In the genomic region with DNA sequence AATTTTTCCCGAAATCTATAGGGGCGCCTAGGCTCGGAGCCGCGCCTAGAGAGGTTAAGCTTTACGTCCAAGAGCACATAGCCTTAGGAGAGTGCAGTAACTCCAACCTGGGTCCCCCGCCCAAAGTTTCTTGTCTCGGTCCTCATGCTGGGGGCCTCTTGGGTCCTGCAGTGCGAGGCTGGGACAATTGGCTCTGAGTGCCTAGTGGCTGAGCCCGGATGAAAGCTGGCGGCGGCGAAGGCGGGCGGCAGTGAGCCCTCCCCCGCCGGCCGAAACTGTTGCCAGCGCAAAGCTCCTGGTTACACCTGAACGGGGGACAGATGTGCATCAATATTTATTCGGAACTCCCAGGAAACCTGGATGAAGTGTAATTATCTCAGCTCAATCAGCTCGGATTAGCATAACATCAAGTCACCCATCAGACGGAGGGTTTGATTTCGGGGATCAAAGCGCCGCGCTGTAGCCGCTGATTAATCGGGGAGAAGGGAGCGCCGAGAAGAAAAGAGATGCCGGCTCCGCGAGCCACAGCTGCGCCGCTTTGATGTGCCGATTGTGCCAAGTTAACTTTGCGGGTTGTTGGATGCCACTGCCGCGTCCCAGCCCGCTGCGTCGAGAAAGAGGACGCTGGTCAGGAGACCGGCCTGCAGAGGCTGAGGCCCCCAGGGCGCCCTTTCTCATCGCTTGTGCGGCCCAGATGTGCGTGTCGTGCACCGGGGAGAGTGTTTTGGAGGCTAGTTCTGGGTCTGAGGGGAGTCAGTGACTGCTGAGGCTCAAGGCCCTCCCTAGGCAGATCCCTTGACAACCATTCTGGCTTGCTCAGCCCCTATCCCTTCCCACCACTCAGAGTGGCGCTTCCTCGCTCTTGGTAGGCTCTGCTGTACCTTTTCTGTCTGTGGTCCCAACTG, we compare ENCODE assay signal across 8 mouse cellular contexts.
DNase-seq lines count a peak whose midpoint lies in the region; ATAC-seq and TF ChIP-seq lines count a peak whose summit lies in the region.

No protein-coding gene starts in this region.

- peak overlapping the region; percentile 33 for H3K4me3 ChIP-seq in kidney, embryonic 14.5 days (ENCODE audit: low read length)
- peak overlapping the region; percentile 31 for H3K4me3 ChIP-seq in forebrain, postnatal 0 days (ENCODE audit: low read depth, low read length)
- H3K4me3 ChIP-seq in midbrain, embryonic 11.5 days (ENCODE audit: low read depth, low read length) = peak overlapping the region; percentile 22

- H3K9me3 ChIP-seq in kidney, embryonic 14.5 days (ENCODE audit: control insufficient read depth, low read length) = no peaks in the 10 kb centered on the region
- no peaks in the 10 kb centered on the region for H3K9me3 ChIP-seq in forebrain, postnatal 0 days (ENCODE audit: low read length)
- H3K9me3 ChIP-seq in midbrain, embryonic 11.5 days (ENCODE audit: control insufficient read depth, low read length) = no peaks in the 10 kb centered on the region

- DNase-seq in kidney, adult 9 months = no peak
- peak; percentile 49 for DNase-seq in ZHBTc4 (ENCODE audit: low read depth, low spot score)
- DNase-seq in forebrain, postnatal 0 days = peak; percentile 61
- peak; percentile 96 for DNase-seq in midbrain, embryonic 11.5 days (ENCODE audit: low spot score, missing footprints)
- DNase-seq in spleen, postnatal 14 days (ENCODE audit: low spot score in 2 of 2) = no peak
- DNase-seq in left cerebral cortex, adult 18-20 months (ENCODE audit: low spot score in 2 of 2) = no peak
- DNase-seq in lung, postnatal 10 days = no peak

- under 1% methylated on average over 53 of the region's 53 CpGs for WGBS in kidney, embryonic 14.5 days
- WGBS in forebrain, postnatal 0 days = 1% methylated on average over 53 of the region's 53 CpGs
- WGBS in midbrain, embryonic 11.5 days = under 1% methylated on average over 53 of the region's 53 CpGs

- H3K9ac ChIP-seq in kidney, embryonic 14.5 days (ENCODE audit: low read depth, low read length) = 0 out of 2 replicates have a peak overlapping the region, but pooled peaks have one; percentile 14
- 0 out of 2 replicates have a peak overlapping the region, but pooled peaks have one; percentile 18 for H3K9ac ChIP-seq in forebrain, postnatal 0 days
- H3K9ac ChIP-seq in midbrain, embryonic 11.5 days (ENCODE audit: low read length) = peak overlapping the region; percentile 31; the same call in 1 of the 2 replicates

- 0 out of 2 replicates have a peak, but pooled peaks cover 11% of the 10 kb centered on the region for H3K4me1 ChIP-seq in kidney, embryonic 14.5 days (ENCODE audit: control insufficient read depth, insufficient read depth, low read length)
- H3K4me1 ChIP-seq in forebrain, postnatal 0 days (ENCODE audit: insufficient read depth) = peaks cover 10% of the 10 kb centered on the region
- H3K4me1 ChIP-seq in midbrain, embryonic 11.5 days (ENCODE audit: control insufficient read depth, insufficient read depth, low read length) = peaks cover 11% of the 10 kb centered on the region

- H3K27me3 ChIP-seq in kidney, embryonic 14.5 days (ENCODE audit: control insufficient read depth, insufficient read depth, low read length) = peaks cover 32% of the 10 kb centered on the region
- peaks cover 10% of the 10 kb centered on the region for H3K27me3 ChIP-seq in forebrain, postnatal 0 days (ENCODE audit: insufficient read depth, low read length)
- peaks cover 16% of the 10 kb centered on the region for H3K27me3 ChIP-seq in midbrain, embryonic 11.5 days (ENCODE audit: control insufficient read depth, insufficient read depth, low read length)

- no peaks in the 10 kb centered on the region for H3K36me3 ChIP-seq in kidney, embryonic 14.5 days (ENCODE audit: control insufficient read depth, insufficient read depth, low read length)
- no peaks in the 10 kb centered on the region for H3K36me3 ChIP-seq in forebrain, postnatal 0 days (ENCODE audit: insufficient read depth)
- H3K36me3 ChIP-seq in midbrain, embryonic 11.5 days (ENCODE audit: control insufficient read depth, insufficient read depth, low read length) = no peaks in the 10 kb centered on the region

- H3K27ac ChIP-seq in kidney, embryonic 14.5 days (ENCODE audit: low read depth, low read length) = no peak overlapping the region
- no peak overlapping the region for H3K27ac ChIP-seq in forebrain, postnatal 0 days (ENCODE audit: low read depth, low read length)
- no peak overlapping the region for H3K27ac ChIP-seq in midbrain, embryonic 11.5 days (ENCODE audit: low read depth, low read length)

- TF ChIP-seq CTCF in forebrain, postnatal 0 days (IDR thresholded peaks at IDR 0.05; ENCODE audit: low read depth) = no peak

- H3K4me2 ChIP-seq in kidney, embryonic 14.5 days (replicated peaks; ENCODE audit: low read depth, low read length) = peak overlapping the region; percentile 48
- peak overlapping the region; percentile 54 for H3K4me2 ChIP-seq in forebrain, postnatal 0 days (ENCODE audit: low read depth)
- H3K4me2 ChIP-seq in midbrain, embryonic 11.5 days = peak overlapping the region; percentile 54

- ATAC-seq in kidney, embryonic 14.5 days (ENCODE audit: low FRiP score, low TSS enrichment) = no peak
- ATAC-seq in forebrain, postnatal 0 days = peak; percentile 59
- peak; percentile 71 for ATAC-seq in midbrain, embryonic 11.5 days (ENCODE audit: low FRiP score)

Comparison
In these comparisons a context has a peak if more than half of its experiments do, and no peak if none do; other contexts are left out.
1. DNase-seq: peak in ZHBTc4 (single experiment), forebrain, postnatal 0 days (single experiment) and midbrain, embryonic 11.5 days (single experiment); none in kidney, adult 9 months (single experiment), spleen, postnatal 14 days (0 of 2), left cerebral cortex, adult 18-20 months (0 of 2) and lung, postnatal 10 days (single experiment).
2. Peak in every context shown above with its lines, with median percentiles within 50 percentile points of each other: H3K4me2 ChIP-seq, H3K4me3 ChIP-seq and H3K9ac ChIP-seq.